ENCODE assay signal across 19 mouse cellular contexts in genomic region chr2:71105469-71106215, GRCm38 (mm10). TPM values are rescaled to one million over a fixed set of nuclear protein-coding genes. Genes with fewer than 3 reads are reported as not detected.
DNase-seq lines count a peak whose midpoint lies in the region; ATAC-seq and TF ChIP-seq lines count a peak whose summit lies in the region.
"Had no signal": no experiment of that assay in that cellular context is flagged by ENCODE, and none has a peak within 500 bp of the region (broad histone marks: within the 10 kb centered on the region; RNA-seq: fewer than 3 reads in every experiment).

No protein-coding gene starts in this region.

- H3K27me3 ChIP-seq in intestine, embryonic 16.5 days (replicated peaks; ENCODE audit: control insufficient read depth, insufficient read depth, low read length): no peaks in the 10 kb centered on the region
- no peaks in the 10 kb centered on the region for H3K27me3 ChIP-seq in intestine, postnatal 0 days (replicated peaks; ENCODE audit: control insufficient read depth, insufficient read depth, low read length)
- H3K27me3 ChIP-seq in lung, postnatal 0 days (replicated peaks; ENCODE audit: insufficient read depth, low read length): no peaks in the 10 kb centered on the region
- H3K27me3 ChIP-seq: CH12.LX; forebrain, embryonic 13.5 days; heart, embryonic 13.5 days; hindbrain, embryonic 13.5 days had no signal

- no peak overlapping the region for H3K9ac ChIP-seq in intestine, embryonic 16.5 days (ENCODE audit: low read depth, low read length)
- H3K9ac ChIP-seq in intestine, postnatal 0 days (ENCODE audit: low read depth, low read length): no peak overlapping the region
- no peak overlapping the region for H3K9ac ChIP-seq in lung, postnatal 0 days (replicated peaks; ENCODE audit: low read depth)
- H3K9ac ChIP-seq: forebrain, embryonic 13.5 days; forebrain, postnatal 0 days; heart, embryonic 13.5 days; hindbrain, embryonic 13.5 days had no signal

- no peaks in the 10 kb centered on the region for H3K4me1 ChIP-seq in intestine, embryonic 16.5 days (ENCODE audit: control insufficient read depth, insufficient read depth, low read length)
- H3K4me1 ChIP-seq in intestine, postnatal 0 days (replicated peaks; ENCODE audit: control insufficient read depth, insufficient read depth, low read length): no peaks in the 10 kb centered on the region; the same call in 1 of the 2 replicates
- no peaks in the 10 kb centered on the region for H3K4me1 ChIP-seq in lung, postnatal 0 days (ENCODE audit: insufficient read depth, low read depth, low read length)
- H3K4me1 ChIP-seq: forebrain, embryonic 13.5 days; hindbrain, embryonic 13.5 days had no signal

- H3K36me3 ChIP-seq in intestine, embryonic 16.5 days (ENCODE audit: control insufficient read depth, insufficient read depth, low read length): no peaks in the 10 kb centered on the region
- 0 out of 2 replicates have a peak, but pooled peaks cover 2% of the 10 kb centered on the region for H3K36me3 ChIP-seq in intestine, postnatal 0 days (ENCODE audit: control insufficient read depth, insufficient read depth)
- H3K36me3 ChIP-seq in lung, postnatal 0 days (ENCODE audit: insufficient read depth, low read length): no peaks in the 10 kb centered on the region

- no peaks in the 10 kb centered on the region for H3K9me3 ChIP-seq in intestine, embryonic 16.5 days (ENCODE audit: control insufficient read depth, low read length)
- no peaks in the 10 kb centered on the region for H3K9me3 ChIP-seq in intestine, postnatal 0 days (ENCODE audit: control insufficient read depth)
- no peaks in the 10 kb centered on the region for H3K9me3 ChIP-seq in lung, postnatal 0 days (ENCODE audit: low read length)
- H3K9me3 ChIP-seq: embryonic facial prominence, embryonic 10.5 days; forebrain, embryonic 13.5 days; heart, embryonic 13.5 days; hindbrain, embryonic 13.5 days had no signal

- peak; percentile 31; the same call in 1 of the 2 replicates for ATAC-seq in intestine, embryonic 16.5 days
- ATAC-seq in intestine, postnatal 0 days: no peak
- peak; percentile 77 for ATAC-seq in lung, postnatal 0 days
- 0 out of 2 replicates have a peak, but pooled peaks have one; percentile 22 for ATAC-seq in megakaryocyte progenitor cell, adult 5-6 weeks (replicated peaks; ENCODE audit: poor library complexity)
- ATAC-seq: forebrain, embryonic 13.5 days; forebrain, postnatal 0 days had no signal

- H3K27ac ChIP-seq in intestine, embryonic 16.5 days (ENCODE audit: low read length): no peak overlapping the region
- H3K27ac ChIP-seq in intestine, postnatal 0 days (ENCODE audit: low read depth, low read length): no peak overlapping the region
- no peak overlapping the region for H3K27ac ChIP-seq in lung, postnatal 0 days (ENCODE audit: low read length)
- H3K27ac ChIP-seq: embryonic facial prominence, embryonic 10.5 days; forebrain, embryonic 13.5 days; heart, embryonic 13.5 days; hindbrain, embryonic 13.5 days had no signal

- peak; percentile 47 for DNase-seq in lung, postnatal 0 days (ENCODE audit: low spot score)
- no peak for DNase-seq in lung, postnatal 4 days
- DNase-seq in NIH3T3 (ENCODE audit: low read depth): peak; percentile 11
- no peak for DNase-seq in right cerebral cortex, postnatal 25 days
- DNase-seq: adrenal gland, adult 2 months; adrenal gland, postnatal 25 days; cerebellum, adult 2 months; cerebellum, postnatal 10 days; forebrain, postnatal 0 days; gastrocnemius, postnatal 14 days had no signal

- TF ChIP-seq CTCF in intestine, postnatal 0 days (IDR thresholded peaks at IDR 0.05; ENCODE audit: low read depth): no peak
- no peak for TF ChIP-seq CTCF in lung, postnatal 0 days (IDR thresholded peaks at IDR 0.05)

- WGBS in intestine, embryonic 16.5 days: 64% methylated on average over 14 of the region's 14 CpGs
- WGBS in intestine, postnatal 0 days: 66% methylated on average over 14 of the region's 14 CpGs
- WGBS in lung, postnatal 0 days: 54% methylated on average over 14 of the region's 14 CpGs

- H3K4me2 ChIP-seq in intestine, embryonic 16.5 days (ENCODE audit: low read depth, low read length): no peak overlapping the region
- H3K4me2 ChIP-seq in intestine, postnatal 0 days (replicated peaks; ENCODE audit: low read depth): no peak overlapping the region
- H3K4me2 ChIP-seq in lung, postnatal 0 days (replicated peaks; ENCODE audit: low read depth, low read length): no peak overlapping the region
- H3K4me2 ChIP-seq: forebrain, embryonic 13.5 days; heart, embryonic 13.5 days; hindbrain, embryonic 13.5 days had no signal

- H3K4me3 ChIP-seq in intestine, embryonic 16.5 days (ENCODE audit: low read length): no peak overlapping the region
- H3K4me3 ChIP-seq in intestine, postnatal 0 days (ENCODE audit: low read depth, low read length): no peak overlapping the region
- H3K4me3 ChIP-seq in lung, postnatal 0 days (ENCODE audit: low read depth, low read length): no peak overlapping the region
- H3K4me3 ChIP-seq: embryonic facial prominence, embryonic 10.5 days; forebrain, embryonic 13.5 days; heart, embryonic 13.5 days; hindbrain, embryonic 13.5 days had no signal

- TF ChIP-seq EP300 in lung, postnatal 0 days (IDR thresholded peaks at IDR 0.05): no peak

RNA-seq across cellular contexts. Expression of gene Cybrd1, which starts 12.1 kb away (rescaled TPM):
- polyA plus RNA-seq in intestine, embryonic 16.5 days (2015; fragmentation: Nextera tagmentation; extraction: Ambion mirVana): 6.3 and 6.9 TPM in 2 replicates
- polyA plus RNA-seq in intestine, postnatal 0 days (2015; fragmentation: Nextera tagmentation; extraction: Ambion mirVana): 7.1 and 7.7 TPM in 2 replicates
- polyA plus RNA-seq in lung, postnatal 0 days (2015; fragmentation: Nextera tagmentation; extraction: Ambion mirVana): 4.1 and 4.5 TPM in 2 replicates
- total RNA-seq in megakaryocyte progenitor cell, adult 5-6 weeks (2015): 0.05 TPM in 1 of 2 replicates, not detected in the other
- 0.08 TPM in 1 of 2 replicates, not detected in the other for total RNA-seq in megakaryocyte progenitor cell, adult 5-6 weeks (2017)
- total RNA-seq: CH12.LX; hematopoietic stem cell, adult 5-6 weeks had no signal

RNA-seq across cellular contexts. Expression of gene Mettl8, which starts 50.3 kb away (rescaled TPM):
- 13.8 and 15.6 TPM in 2 replicates for polyA plus RNA-seq in intestine, embryonic 16.5 days (2015; fragmentation: Nextera tagmentation; extraction: Ambion mirVana)
- polyA plus RNA-seq in intestine, postnatal 0 days (2015; fragmentation: Nextera tagmentation; extraction: Ambion mirVana): 5.9 and 6.0 TPM in 2 replicates
- 8.6 and 8.7 TPM in 2 replicates for polyA plus RNA-seq in lung, postnatal 0 days (2015; fragmentation: Nextera tagmentation; extraction: Ambion mirVana)
- total RNA-seq in megakaryocyte progenitor cell, adult 5-6 weeks (2015): 26.8 and 37.1 TPM in 2 replicates
- 17.5 and 27.8 TPM in 2 replicates for total RNA-seq in megakaryocyte progenitor cell, adult 5-6 weeks (2017)

RNA-seq across cellular contexts. Expression of gene Dcaf17, which starts 50.5 kb away (rescaled TPM):
- polyA plus RNA-seq in intestine, embryonic 16.5 days (2015; fragmentation: Nextera tagmentation; extraction: Ambion mirVana): 38.9 and 41.5 TPM in 2 replicates
- polyA plus RNA-seq in intestine, postnatal 0 days (2015; fragmentation: Nextera tagmentation; extraction: Ambion mirVana): 17.4 and 19.3 TPM in 2 replicates
- 25.1 and 26.6 TPM in 2 replicates for polyA plus RNA-seq in lung, postnatal 0 days (2015; fragmentation: Nextera tagmentation; extraction: Ambion mirVana)
- 9.4 and 9.6 TPM in 2 replicates for total RNA-seq in megakaryocyte progenitor cell, adult 5-6 weeks (2015)
- total RNA-seq in megakaryocyte progenitor cell, adult 5-6 weeks (2017): 15.1 and 28.8 TPM in 2 replicates

Comparison
In these comparisons a context has a peak if more than half of its experiments do, and no peak if none do; other contexts are left out.
1. DNase-seq: peak in lung, postnatal 0 days (single experiment) and NIH3T3 (single experiment); none in lung, postnatal 4 days (0 of 2) and right cerebral cortex, postnatal 25 days (single experiment).